Mouse (Mus musculus) G1E (cell line): ENCODE measurements at regions not wholly inside any gene's neighbourhood (a gene's known extent, or its start where the extent isn't known, plus 50 kb on each side); places are given as distances from the start of the nearest gene placed in this dataset.

Experiments used
- CTCF ChIP-seq: IDR thresholded peaks from 2 replicates; pipeline ENCODE4 v1.5.1; 2012; ENCODE audit warnings: low read depth, low read length, inconsistent platforms, mixed read lengths
- GATA1 ChIP-seq: IDR thresholded peaks from 2 replicates; pipeline ENCODE4 v1.6.1; 2012; ENCODE audit warnings: borderline replicate concordance, low read length, inconsistent platforms, mixed read lengths
- GATA2 ChIP-seq: IDR thresholded peaks from 2 replicates; pipeline ENCODE4 v1.6.1; 2012; ENCODE audit warnings: low read depth, low read length, inconsistent platforms, borderline replicate concordance
- POLR2AphosphoS5 ChIP-seq: IDR thresholded peaks from 2 replicates; pipeline ENCODE4 v1.6.1; 2012; ENCODE audit warnings: low read depth, low read length, inconsistent platforms; ENCODE audit not compliant: insufficient replicate concordance
- TAL1 ChIP-seq: conservative IDR thresholded peaks from 2 replicates; pipeline ENCODE4 v1.6.1; 2012; ENCODE audit warnings: low read depth, low read length, inconsistent platforms, mixed read lengths

GRCm38 (mm10) chr6:18596680-18597079 is 82.0 kb upstream of the Cttnbp2 start:
- no peak for TF ChIP-seq POLR2AphosphoS5
- no peak for TF ChIP-seq CTCF
- no peak for TF ChIP-seq GATA1
- no peak for TF ChIP-seq TAL1
- TF ChIP-seq GATA2: no peak
